Mouse (Mus musculus): Measurements from ENCODE around the gene Klkb1.

GRCm38 (mm10) chr8:45258421-45258820 is 36.2 kb downstream of the Klkb1 start:
- TF ChIP-seq CTCF (IDR thresholded peaks at IDR 0.05; ENCODE audit: low read depth): no peak
- no peak for TF ChIP-seq EP300 (IDR thresholded peaks at IDR 0.05; ENCODE audit: low read depth)

Data from heart, postnatal 0 days (tissue).